Mouse (Mus musculus) bone marrow macrophage, adult 2 months (primary cell): ENCODE measurements around the gene Il22. TPM values are rescaled to one million over a fixed set of nuclear protein-coding genes. Genes with fewer than 3 reads are reported as not detected.
"Not testable (repeated sequence)": the region's sequence is repeated elsewhere in the genome, so short reads cannot be mapped to it uniquely, and the experiment has no call there.

Experiments
- H3K27ac ChIP-seq: 2 replicates; pipeline ENCODE4 v1.5.1; 2012; ENCODE audit warnings: low read depth, low read length; ENCODE audit not compliant: insufficient read depth
- H3K4me1 ChIP-seq: 2 replicates; pipeline ENCODE4 v1.6.1; 2012; ENCODE audit warnings: low read length; ENCODE audit not compliant: control insufficient read depth, insufficient read depth
- H3K4me3 ChIP-seq: 2 replicates; pipeline ENCODE4 v1.5.1; 2012; ENCODE audit warnings: mild to moderate bottlenecking, low read length, moderate library complexity; ENCODE audit not compliant: insufficient read depth
- CTCF ChIP-seq: IDR thresholded peaks from 2 replicates; pipeline ENCODE4 v1.5.1; 2012; ENCODE audit warnings: low read depth, mild to moderate bottlenecking, low read length, moderate library complexity
- POLR2A ChIP-seq: IDR thresholded peaks from 2 replicates; pipeline ENCODE4 v1.6.1; 2012; ENCODE audit warnings: mild to moderate bottlenecking, low read depth, low read length, borderline replicate concordance
- polyA plus RNA-seq: library from polyadenylated mRNA; stranded (reverse); fragments of >200 nt; gene quantifications from 2 replicates; pipeline ENCODE4 v1.2.4, GENCODE M21; 2012; ENCODE audit not compliant: missing spikeins, insufficient read depth, insufficient read length

Il22 gene
- not detected in 2 replicates for polyA plus RNA-seq

GRCm38 (mm10) chr10:118204642-118205041 lies at the start of gene Il22:
Gene Il22 (plus strand): TSS chr10:118204942.
- no peaks in the 10 kb centered on the region for H3K4me1 ChIP-seq
- H3K4me3 ChIP-seq, result no peak within 1 kb of the TSS
- TF ChIP-seq CTCF, result no peak

DNA sequence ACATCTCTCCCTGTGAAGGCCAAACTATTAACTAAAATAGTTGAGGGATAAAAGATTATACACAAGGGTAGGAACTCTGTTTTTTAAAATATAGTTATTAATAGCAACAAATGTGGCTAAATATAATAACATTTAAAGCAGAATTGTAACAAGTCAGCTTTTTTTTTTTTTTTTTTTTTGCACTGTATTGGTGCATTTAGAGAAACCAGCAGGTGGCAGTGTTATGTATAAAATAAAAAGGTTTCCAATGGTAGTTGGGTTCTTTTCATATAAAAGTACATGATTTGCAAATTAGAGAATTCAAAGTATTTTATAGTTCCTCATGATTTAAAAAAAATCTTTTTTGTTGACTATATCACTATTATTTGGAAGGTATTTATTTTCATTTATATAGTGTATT lies 48.8 kb upstream of the Il22 start:
- TF ChIP-seq CTCF, result no peak
- no peak for TF ChIP-seq POLR2A
- Histone ChIP-seq H3K27ac (no peak overlapping the region), H3K4me3 (no peak overlapping the region), H3K4me1 (no peaks in the 10 kb centered on the region)

More at GRCm38 (mm10) chr10:118204642-118205041, at the start of gene Il22:
- no peak within 1 kb of the TSS for H3K27ac ChIP-seq

- Histone ChIP-seq H3K4me3 (no peak overlapping the region), H3K27ac (no peak overlapping the region), H3K4me1 (peaks cover 5% of the 10 kb centered on the region; the same call in 1 of the 2 replicates)
- no peak for TF ChIP-seq POLR2A
- no peak for TF ChIP-seq CTCF
Measured at GRCm38 (mm10) chr10:118161131-118161530, 43.6 kb upstream of the Il22 start.

GRCm38 (mm10) chr10:118169212-118169611 lies 35.5 kb upstream of the Il22 start:
- TF ChIP-seq CTCF (no peak), POLR2A (no peak)
- H3K4me3 ChIP-seq, result no peak overlapping the region
- H3K4me1 ChIP-seq, result peaks cover 9% of the 10 kb centered on the region
- no peak overlapping the region for H3K27ac ChIP-seq

DNA sequence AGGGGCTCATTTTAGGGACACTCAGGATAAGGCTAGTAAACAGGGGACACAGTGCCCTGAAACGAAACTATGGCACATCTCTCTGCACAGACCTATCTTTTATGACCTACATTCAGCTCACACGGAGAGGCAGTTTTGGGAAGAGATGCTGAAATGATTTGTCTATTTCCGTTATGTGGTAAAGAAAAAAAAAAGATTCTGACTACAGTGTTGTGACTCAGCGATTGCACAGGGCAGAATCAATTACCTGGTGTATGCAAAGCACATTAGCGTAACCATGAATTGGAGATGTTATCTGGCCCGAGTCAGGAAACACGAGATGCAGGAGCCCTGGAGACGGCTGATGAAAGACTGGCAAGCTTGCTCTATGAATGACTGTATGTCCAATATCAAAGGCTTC lies 32.3 kb upstream of the Il22 start:
- Histone ChIP-seq H3K4me3 (no peak overlapping the region), H3K27ac (no peak overlapping the region), H3K4me1 (peaks cover 9% of the 10 kb centered on the region)
- TF ChIP-seq CTCF, result no peak
- TF ChIP-seq POLR2A, result no peak

GRCm38 (mm10) chr10:118172876-118173275 lies 31.9 kb upstream of the Il22 start:
- H3K27ac ChIP-seq, result no peak overlapping the region
- no peak for TF ChIP-seq CTCF
- no peak for TF ChIP-seq POLR2A
- no peak overlapping the region for H3K4me3 ChIP-seq

DNA sequence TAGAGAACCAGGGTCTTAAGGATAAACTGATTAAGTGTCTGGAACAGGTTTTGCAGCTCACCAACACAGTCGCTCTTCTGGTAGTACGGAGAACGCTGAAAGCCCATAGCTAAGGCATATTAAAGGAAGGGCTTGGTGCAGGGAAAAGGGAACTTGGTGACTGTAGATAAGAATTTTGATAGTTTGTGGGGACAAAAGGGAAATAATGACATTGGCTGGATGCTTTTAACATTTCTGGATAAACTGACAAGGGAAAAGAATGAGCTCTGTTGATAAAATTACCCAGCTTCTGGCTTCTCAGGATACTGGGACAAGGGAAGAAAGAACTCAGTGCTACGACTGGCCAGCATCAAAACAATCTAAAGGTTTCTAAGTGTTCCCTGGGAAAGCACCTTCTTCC lies 29.2 kb upstream of the Il22 start:
- not testable (repeated sequence) for H3K27ac ChIP-seq, H3K4me3 ChIP-seq
- peaks cover 17% of the 10 kb centered on the region for H3K4me1 ChIP-seq

More at GRCm38 (mm10) chr10:118172876-118173275, 31.9 kb upstream of the Il22 start:
- peaks cover 9% of the 10 kb centered on the region for H3K4me1 ChIP-seq

DNA sequence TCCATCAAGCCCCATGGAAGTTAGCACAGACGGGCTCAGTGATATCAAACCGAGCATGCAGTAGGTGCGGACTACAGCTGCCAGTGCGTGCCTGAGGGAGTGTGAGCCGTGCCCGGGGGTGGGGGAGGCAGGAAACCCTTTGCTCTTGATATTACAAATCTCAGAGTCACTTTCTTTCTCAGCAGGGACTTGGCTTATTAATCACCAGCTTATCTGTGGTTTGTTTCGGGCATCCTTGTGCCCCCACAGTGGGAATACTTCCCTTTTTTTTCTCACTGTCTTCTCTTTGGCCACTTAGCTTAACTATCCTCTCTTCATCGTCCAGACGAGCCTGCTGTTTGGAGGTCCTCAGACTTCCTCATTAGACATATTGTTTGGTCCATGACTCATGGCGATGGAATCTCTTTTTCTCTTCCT lies 26.0 kb upstream of the Il22 start:
- TF ChIP-seq POLR2A, result no peak
- TF ChIP-seq CTCF, result no peak
- H3K4me3 ChIP-seq, result no peak overlapping the region
- H3K4me1 ChIP-seq, result peaks cover 17% of the 10 kb centered on the region
- no peak overlapping the region for H3K27ac ChIP-seq

DNA sequence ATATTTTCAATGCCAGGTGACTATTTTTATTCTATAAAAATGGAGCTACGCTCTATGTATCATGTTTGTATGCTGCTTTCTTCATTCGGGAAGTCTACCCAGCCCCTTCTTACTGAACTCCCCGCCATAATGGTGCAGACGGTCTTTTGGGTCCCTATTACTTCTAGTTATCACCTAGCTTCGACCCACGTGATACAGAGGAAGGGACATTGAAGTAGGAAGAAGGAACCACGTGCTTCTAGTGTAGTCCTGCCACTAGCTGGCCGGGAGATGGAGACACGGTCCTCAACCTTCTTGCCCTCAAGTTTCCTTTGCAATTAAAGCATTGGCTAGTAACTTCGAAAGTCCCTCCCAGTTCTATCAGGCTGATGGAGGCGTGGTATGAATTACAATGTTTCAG lies 25.5 kb upstream of the Il22 start:
- TF ChIP-seq CTCF (no peak), POLR2A (no peak)
- H3K4me3 ChIP-seq, result no peak overlapping the region
- H3K4me1 ChIP-seq, result peaks cover 17% of the 10 kb centered on the region
- H3K27ac ChIP-seq, result no peak overlapping the region

- not testable (repeated sequence) for H3K4me3 ChIP-seq, H3K4me1 ChIP-seq, H3K27ac ChIP-seq
Measured at GRCm38 (mm10) chr10:118195150-118195549, 9.6 kb upstream of the Il22 start.

DNA sequence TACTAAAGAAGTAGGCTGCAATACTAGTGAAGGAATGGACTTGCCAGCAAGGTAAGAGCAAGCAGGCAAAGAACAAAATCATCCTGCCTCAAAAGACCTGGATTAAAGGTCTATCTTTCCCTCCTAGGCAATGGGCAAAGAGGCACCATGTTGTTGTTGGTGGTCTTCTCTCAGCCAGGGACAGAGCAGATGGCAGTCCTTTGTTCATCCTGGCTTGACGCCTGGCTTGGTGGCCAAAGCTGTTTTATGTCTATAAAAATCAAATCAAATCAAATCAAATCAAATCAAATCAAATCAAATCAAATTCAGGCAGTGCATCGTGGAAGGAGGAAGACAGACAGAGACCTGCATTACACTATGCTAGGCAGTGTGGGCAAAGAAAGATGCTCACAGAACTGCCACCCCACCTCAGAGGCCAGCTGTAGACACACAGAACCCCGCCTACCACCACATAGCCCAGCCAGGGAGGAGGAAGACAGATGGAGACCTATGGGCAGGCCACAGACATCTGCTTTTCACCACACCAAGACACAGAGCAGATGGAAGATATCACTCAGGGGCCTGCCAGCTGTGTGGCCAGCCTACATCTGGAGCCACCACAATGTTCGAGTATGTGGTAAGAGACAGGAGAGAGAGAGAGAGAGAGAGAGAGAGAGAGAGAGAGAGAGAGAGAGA lies 11.1 kb downstream of the Il22 start:
- not testable (repeated sequence) for H3K27ac ChIP-seq, H3K4me3 ChIP-seq, H3K4me1 ChIP-seq

DNA sequence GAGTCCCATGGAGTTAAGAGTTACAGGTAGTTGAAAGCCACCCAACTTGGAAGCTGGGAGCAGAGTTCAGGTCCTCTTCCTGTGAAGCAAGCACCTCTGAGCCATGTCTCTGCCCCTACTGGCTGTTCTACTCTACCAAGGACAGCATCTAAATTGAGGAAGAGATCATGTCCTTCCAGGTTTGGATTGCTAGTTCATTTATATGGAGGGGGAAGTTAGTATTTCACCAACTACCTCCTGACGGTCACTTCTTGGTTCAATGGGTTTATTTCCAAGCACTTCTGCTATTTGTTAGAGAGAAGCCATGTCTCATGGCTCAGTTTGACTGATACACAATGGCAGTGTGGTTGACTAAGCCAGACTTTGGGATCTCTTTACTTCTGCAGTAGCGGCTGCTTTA lies 22.9 kb downstream of the Il22 start:
- not testable (repeated sequence) for H3K4me1 ChIP-seq, H3K4me3 ChIP-seq, H3K27ac ChIP-seq

DNA sequence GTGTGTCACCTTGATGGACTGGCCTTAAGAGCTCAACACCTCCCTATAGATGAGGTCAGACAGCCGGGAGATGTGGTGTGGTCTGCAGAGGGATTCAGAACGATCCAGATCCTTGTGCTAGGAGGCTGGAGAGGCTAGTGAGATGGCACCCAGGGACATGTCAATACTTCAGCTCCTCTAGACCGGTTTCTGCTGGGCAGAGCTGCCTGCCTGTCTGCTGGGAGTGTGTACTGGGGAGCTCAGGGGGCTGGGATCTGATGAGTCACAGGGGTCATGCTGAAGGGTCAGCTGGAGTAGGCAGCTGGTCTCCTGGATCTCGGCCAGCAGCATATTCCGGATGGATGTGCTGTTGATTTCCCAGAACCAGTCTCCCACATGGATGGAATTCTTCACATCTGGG lies 27.9 kb downstream of the Il22 start:
- not testable (repeated sequence) for H3K27ac ChIP-seq, H3K4me1 ChIP-seq, H3K4me3 ChIP-seq

DNA sequence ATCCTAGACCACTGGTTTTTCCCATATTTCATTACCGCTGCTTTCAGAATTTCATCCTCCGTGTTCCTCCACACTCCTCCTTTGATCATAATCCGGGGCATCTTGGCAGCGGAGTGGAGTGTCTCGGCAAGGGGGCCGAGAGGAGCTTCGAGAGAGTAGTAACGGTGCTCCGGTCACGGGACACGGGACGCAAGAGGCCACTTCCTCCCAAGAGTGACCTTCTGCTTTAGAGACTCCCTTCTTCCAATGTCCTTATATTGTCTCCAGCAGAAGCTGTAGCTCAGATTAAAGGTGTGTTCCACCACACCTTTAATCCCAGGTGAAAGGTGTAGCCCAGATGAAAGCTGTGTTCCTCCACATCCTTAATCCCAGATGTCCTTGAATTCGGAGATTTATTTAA lies 35.9 kb downstream of the Il22 start, which contains the start of gene Gm32717:
Gene Gm32717, minus strand, starts transcription at position 101 of the 400 bp plus-strand sequence.
- H3K27ac ChIP-seq, H3K4me1 ChIP-seq, H3K4me3 ChIP-seq: not testable (repeated sequence)

DNA sequence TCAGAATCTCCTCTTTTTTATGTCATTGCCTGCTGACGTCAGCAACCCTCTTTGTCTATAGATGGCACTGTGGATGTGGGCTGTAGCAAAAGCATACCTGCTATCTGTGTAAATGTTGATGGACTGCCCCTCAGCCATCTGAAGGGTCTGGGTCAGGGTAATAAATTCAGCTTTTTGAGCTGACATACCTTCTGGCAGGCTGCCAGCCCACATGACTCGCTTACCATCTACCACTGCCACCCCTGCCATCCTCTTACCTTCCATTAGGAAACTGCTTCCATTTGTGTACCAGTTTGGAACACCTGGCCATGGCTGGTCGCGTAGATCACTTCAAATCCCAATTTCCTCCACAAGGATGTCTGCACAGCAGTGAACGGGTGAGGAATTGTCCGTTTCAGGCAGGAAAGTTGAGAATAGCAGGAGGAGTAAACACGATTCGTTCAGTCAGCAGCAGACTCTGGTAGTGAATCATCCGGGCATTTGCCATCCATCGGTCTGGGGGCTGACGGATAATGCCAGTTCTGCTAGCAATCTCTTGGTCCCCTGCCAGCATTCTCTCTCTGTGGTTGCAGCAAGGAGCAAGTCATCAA lies 44.4 kb downstream of the Il22 start:
- not testable (repeated sequence) for H3K4me1 ChIP-seq, H3K27ac ChIP-seq, H3K4me3 ChIP-seq
